Mouse (Mus musculus) T-cell, adult 2 months (primary cell): ENCODE measurements around the gene Usp15.

Source experiments
- DNase-seq: peaks from one replicate; pipeline ENCODE4 v3.0.0; 2022; ENCODE audit warnings: low spot score

Usp15 gene

GRCm38 (mm10) chr10:123101303-123101702 is 95.5 kb downstream of the Usp15 start:
- no peak for DNase-seq

GRCm38 (mm10) chr10:123100584-123100983 is 96.2 kb downstream of the Usp15 start:
- DNase-seq: no peak

GRCm38 (mm10) chr10:123094504-123094903 is 102.3 kb downstream of the Usp15 start:
- DNase-seq: no peak

GRCm38 (mm10) chr10:123092577-123092976 is 104.2 kb downstream of the Usp15 start:
- no peak for DNase-seq

GRCm38 (mm10) chr10:123091737-123092136 is 105.1 kb downstream of the Usp15 start:
- peak; percentile 40 for DNase-seq

GRCm38 (mm10) chr10:123089425-123089930 is 107.3 kb downstream of the Usp15 start:
- DNase-seq: no peak

- no peak for DNase-seq
These were observed 109.9 kb downstream of the Usp15 start for GRCm38 (mm10) chr10:123086847-123087246.

- no peak for DNase-seq
These were observed 111.7 kb downstream of the Usp15 start for GRCm38 (mm10) chr10:123084900-123085641.

- DNase-seq: no peak
These were observed 112.5 kb downstream of the Usp15 start for GRCm38 (mm10) chr10:123084307-123084706.

- peak; percentile 96 for DNase-seq
These were observed 120.4 kb downstream of the Usp15 start, which contains the start of gene Mon2 for GRCm38 (mm10) chr10:123076245-123077023. Gene Mon2 (minus strand): TSS chr10:123076505.

GRCm38 (mm10) chr10:123075751-123076242 is 121.0 kb downstream of the Usp15 start:
- DNase-seq: peak; percentile 17

GRCm38 (mm10) chr10:123071997-123072396 is 124.8 kb downstream of the Usp15 start:
- no peak for DNase-seq

GRCm38 (mm10) chr10:123063021-123063420 is 133.8 kb downstream of the Usp15 start:
- DNase-seq: no peak

- DNase-seq: no peak
These were observed 136.0 kb downstream of the Usp15 start for GRCm38 (mm10) chr10:123060831-123061230.

- peak; percentile 13 for DNase-seq
These were observed 139.7 kb downstream of the Usp15 start for GRCm38 (mm10) chr10:123057082-123057481.

GRCm38 (mm10) chr10:123056463-123056862 is 140.3 kb downstream of the Usp15 start:
- no peak for DNase-seq

GRCm38 (mm10) chr10:123055205-123056000 is 141.4 kb downstream of the Usp15 start:
- DNase-seq: no peak
